Mouse (Mus musculus): ENCODE results near the gene Efcab11. TPM values are rescaled to one million over a fixed set of nuclear protein-coding genes. Genes with fewer than 3 reads are reported as not detected.

Efcab11 gene
- total and polyA plus RNA-seq, 3 experiments, result 7.9 to 12.2 (median 8.0) TPM

GRCm38 (mm10) chr12:99822591-99822990 is 61.6 kb downstream of the Efcab11 start:
- in situ Hi-C loops (cut with MboI; ENCODE audit: low pct_ligation_motif_present, low pct_unique_long_range_greater_than_20kb, low sequenced_read_pairs), result no loop called here
- Histone ChIP-seq H3K27me3 (replicated peaks) (no peaks in the 10 kb centered on the region), H3K27ac (ENCODE audit: insufficient read depth, low read depth) (no peak overlapping the region), H3K4me1 (ENCODE audit: control insufficient read depth in 1 of 2, insufficient read depth in 2 of 2) (no peaks in the 10 kb centered on the region), H3K36me3 (replicated peaks in 1 of 2; ENCODE audit: control insufficient read depth in 1 of 2, insufficient read depth in 1 of 2, low read length in 1 of 2) (peaks cover 0 to 42% of the 10 kb centered on the region in 2 experiments), H3K4me3 (replicated peaks in 1 of 3; ENCODE audit: low read depth in 2 of 3, low read length in 2 of 3, poor library complexity in 1 of 3) (no peak overlapping the region), H3K9me3 (replicated peaks; ENCODE audit: low read length) (no peaks in the 10 kb centered on the region), H3K9ac (ENCODE audit: insufficient read depth, low read depth) (no peak overlapping the region), H3K79me2 (replicated peaks; ENCODE audit: control insufficient read depth, extremely low read depth, insufficient read depth, poor library complexity, severe bottlenecking) (no peaks in the 10 kb centered on the region; the same call in 1 of the 2 replicates), H3K4me2 (ENCODE audit: insufficient read depth, low read depth, poor library complexity, severe bottlenecking) (no peak overlapping the region)
- dilution Hi-C loops (cut with MboI; ENCODE audit: extremely low pct_ligation_motif_present, extremely low pct_unique_long_range_greater_than_20kb, low sequenced_read_pairs), result no loop called here
- no peak for DNase-seq (ENCODE audit: extremely low read depth)
- TF ChIP-seq PAX5 (IDR thresholded peaks at IDR 0.05; ENCODE audit: low read length) (no peak), SMC3 (IDR thresholded peaks at IDR 0.05; ENCODE audit: low read depth, low read length) (no peak), TCF12 (IDR thresholded peaks at IDR 0.05; ENCODE audit: low read depth, low read length) (no peak), SIN3A (IDR thresholded peaks at IDR 0.05; ENCODE audit: low read length) (no peak), TBP (conservative IDR thresholded peaks at IDR 0.05; ENCODE audit: low read depth, low read length) (no peak), USF2 (conservative IDR thresholded peaks at IDR 0.05; ENCODE audit: low read depth, low read length) (no peak), UBTF (IDR thresholded peaks at IDR 0.05; ENCODE audit: low read depth, low read length) (no peak)

DNA sequence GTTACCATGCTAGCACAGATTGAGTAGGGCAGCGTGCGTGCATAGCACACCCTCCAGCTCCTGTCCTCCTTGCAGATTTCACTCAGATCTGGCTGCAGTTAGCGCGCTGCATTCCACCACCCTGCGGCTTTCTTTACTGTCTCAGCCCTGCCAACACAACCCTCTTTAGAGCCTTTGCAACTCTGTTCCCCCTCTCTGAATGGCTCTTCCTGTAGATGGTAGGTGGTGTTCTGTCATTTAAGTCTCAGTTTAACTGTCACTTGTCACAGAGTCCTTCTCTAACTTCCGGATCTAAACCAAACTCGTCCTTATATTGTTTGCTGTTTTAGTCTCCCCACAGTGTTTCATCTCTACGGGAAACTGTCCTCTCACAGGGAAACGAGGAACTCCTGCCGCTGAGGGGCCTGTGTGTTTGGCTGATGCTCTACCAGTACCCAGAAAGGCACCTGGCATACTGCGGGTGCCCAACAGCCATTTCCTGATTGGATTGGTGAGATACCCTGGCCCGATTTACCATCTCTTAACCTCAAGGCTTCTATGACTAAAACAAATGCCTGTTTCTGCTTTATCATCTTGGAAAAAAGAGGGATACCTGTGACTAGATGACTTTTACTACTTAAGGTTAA is 62.8 kb downstream of the Efcab11 start:
- TF ChIP-seq CHD1 (IDR thresholded peaks at IDR 0.05; ENCODE audit: low read depth, low read length) (no peak), NELFE (IDR thresholded peaks at IDR 0.05; ENCODE audit: low read depth, low read length) (no peak), RCOR1 (conservative IDR thresholded peaks at IDR 0.05; ENCODE audit: low read depth, low read length) (no peak), PAX5 (IDR thresholded peaks at IDR 0.05; ENCODE audit: low read length) (no peak), ZKSCAN1 (IDR thresholded peaks at IDR 0.05; ENCODE audit: borderline replicate concordance, low read depth, low read length) (no peak), IRF4 (IDR thresholded peaks at IDR 0.05; ENCODE audit: low read depth, low read length) (no peak), SMC3 (IDR thresholded peaks at IDR 0.05; ENCODE audit: low read depth, low read length) (no peak), ETS1 (conservative IDR thresholded peaks at IDR 0.05; ENCODE audit: low read depth, low read length) (no peak), E2F4 (IDR thresholded peaks at IDR 0.05; ENCODE audit: insufficient replicate concordance, low read depth, low read length) (no peak), POLR2AphosphoS2 (IDR thresholded peaks at IDR 0.05; ENCODE audit: low read depth, low read length) (no peak), CHD2 (IDR thresholded peaks at IDR 0.05; ENCODE audit: low read length) (no peak), MAFK (IDR thresholded peaks at IDR 0.05; ENCODE audit: insufficient replicate concordance, low read length) (no peak), ELF1 (IDR thresholded peaks at IDR 0.05; ENCODE audit: low read depth, low read length) (no peak), USF2 (conservative IDR thresholded peaks at IDR 0.05; ENCODE audit: low read depth, low read length) (no peak), BHLHE40 (IDR thresholded peaks at IDR 0.05; ENCODE audit: low read depth, low read length) (no peak)
- no peak overlapping the region for H3K4me3 ChIP-seq (replicated peaks in 1 of 3; ENCODE audit: low read depth in 2 of 3, low read length in 2 of 3, poor library complexity in 1 of 3)
- H3K36me3 ChIP-seq (replicated peaks in 1 of 2; ENCODE audit: control insufficient read depth in 1 of 2, insufficient read depth in 1 of 2, low read length in 1 of 2), result peaks cover 0 to 42% of the 10 kb centered on the region in 2 experiments
- H3K27me3 ChIP-seq (replicated peaks), result no peaks in the 10 kb centered on the region
- in situ Hi-C loops (cut with MboI; ENCODE audit: low pct_ligation_motif_present, low pct_unique_long_range_greater_than_20kb, low sequenced_read_pairs), result no loop called here
- H3K27ac ChIP-seq (ENCODE audit: insufficient read depth, low read depth), result no peak overlapping the region
- DNase-seq (ENCODE audit: extremely low read depth), result no peak
- no peaks in the 10 kb centered on the region for H3K9me3 ChIP-seq (replicated peaks; ENCODE audit: low read length)
- no peak overlapping the region for H3K4me2 ChIP-seq (ENCODE audit: insufficient read depth, low read depth, poor library complexity, severe bottlenecking)
- no peak overlapping the region for H3K9ac ChIP-seq (ENCODE audit: insufficient read depth, low read depth)
- dilution Hi-C loops (cut with MboI; ENCODE audit: extremely low pct_ligation_motif_present, extremely low pct_unique_long_range_greater_than_20kb, low sequenced_read_pairs), result no loop called here
- H3K4me1 ChIP-seq (ENCODE audit: control insufficient read depth in 1 of 2, insufficient read depth in 2 of 2), result no peaks in the 10 kb centered on the region
- H3K79me2 ChIP-seq (replicated peaks; ENCODE audit: control insufficient read depth, extremely low read depth, insufficient read depth, poor library complexity, severe bottlenecking), result no peaks in the 10 kb centered on the region; the same call in 1 of the 2 replicates
